Mouse (Mus musculus): ENCODE data around the gene Otoa. TPM values are rescaled to one million over a fixed set of nuclear protein-coding genes. Genes with fewer than 3 reads are reported as not detected.

Gene Otoa
- polyA plus RNA-seq, 1 experiment, result not detected

DNA sequence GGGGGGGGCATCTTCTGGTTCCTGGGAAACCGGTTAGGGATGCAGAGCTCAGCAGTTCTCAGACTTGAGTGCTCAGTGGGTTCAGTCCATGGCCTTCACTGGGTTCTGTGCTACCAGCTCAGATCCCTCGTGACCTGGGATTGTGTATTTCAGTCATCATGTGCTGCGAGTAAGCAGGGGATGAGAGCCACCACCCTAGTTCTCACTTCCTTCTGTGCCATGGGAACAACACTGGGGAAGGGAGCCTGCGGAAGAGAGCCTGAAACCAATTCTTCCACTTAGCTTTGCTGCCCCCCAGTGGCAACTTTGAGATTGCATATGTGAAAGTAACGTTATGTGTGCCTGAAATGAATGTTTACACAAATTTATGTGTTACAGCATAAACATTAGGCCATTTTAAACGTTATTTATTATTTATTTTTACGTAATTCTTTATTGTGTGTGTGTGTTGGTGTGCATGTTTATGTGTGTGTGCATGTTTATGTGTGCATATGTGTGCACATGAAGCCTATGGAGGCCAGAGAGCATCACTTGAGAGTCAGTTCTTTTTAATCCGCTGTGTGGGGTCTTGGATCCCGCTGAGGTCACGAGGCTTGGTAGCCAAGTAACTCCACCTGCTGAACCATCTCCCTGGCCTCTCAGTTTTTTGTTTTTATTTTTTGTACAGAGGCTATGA, 38.8 kb downstream of the Otoa start:
- TF ChIP-seq CTCF (IDR thresholded peaks at IDR 0.05; ENCODE audit: control insufficient read depth, insufficient read depth, low read length) (peak; percentile 68), POLR2A (IDR thresholded peaks at IDR 0.05; ENCODE audit: borderline replicate concordance, control insufficient read depth, low read depth, low read length) (no peak)
- no peaks in the 10 kb centered on the region; the same call in 1 of the 2 replicates for H3K4me1 ChIP-seq (ENCODE audit: control insufficient read depth, insufficient read depth, low read length)
- no peak overlapping the region for H3K27ac ChIP-seq (ENCODE audit: control insufficient read depth, insufficient read depth, low read depth, low read length, poor library complexity)
- 14% methylated on average over 10 of the region's 10 CpGs for WGBS
- H3K4me3 ChIP-seq (replicated peaks; ENCODE audit: control insufficient read depth, low read depth, low read length), result no peak overlapping the region

DNA sequence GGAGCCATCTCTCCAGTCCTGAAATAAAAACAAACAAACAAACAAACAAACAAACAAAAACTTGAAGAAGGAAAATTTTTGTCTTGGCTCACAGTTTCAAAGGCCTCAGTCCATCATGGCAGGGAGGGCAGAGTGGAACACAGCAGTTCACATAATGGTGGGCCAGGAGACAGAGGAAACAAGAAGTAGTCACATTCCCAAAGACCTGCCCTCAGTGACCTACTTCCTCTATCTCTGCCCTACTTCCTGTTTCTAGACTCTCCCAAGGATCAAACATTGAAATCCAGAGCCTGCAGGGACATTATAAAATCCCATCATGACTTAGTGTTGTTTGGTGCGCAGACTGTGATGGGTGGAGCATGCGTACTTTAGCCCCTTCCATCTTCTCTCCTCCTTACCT, 49.4 kb downstream of the Otoa start:
- 83% methylated on average over 2 of the region's 2 CpGs for WGBS
- TF ChIP-seq POLR2A (IDR thresholded peaks at IDR 0.05; ENCODE audit: borderline replicate concordance, control insufficient read depth, low read depth, low read length) (no peak), CTCF (IDR thresholded peaks at IDR 0.05; ENCODE audit: control insufficient read depth, insufficient read depth, low read length) (no peak)
- Histone ChIP-seq H3K4me3 (replicated peaks; ENCODE audit: control insufficient read depth, low read depth, low read length) (no peak overlapping the region), H3K27ac (ENCODE audit: control insufficient read depth, insufficient read depth, low read depth, low read length, poor library complexity) (no peak overlapping the region), H3K4me1 (ENCODE audit: control insufficient read depth, insufficient read depth, low read length) (no peaks in the 10 kb centered on the region)

DNA sequence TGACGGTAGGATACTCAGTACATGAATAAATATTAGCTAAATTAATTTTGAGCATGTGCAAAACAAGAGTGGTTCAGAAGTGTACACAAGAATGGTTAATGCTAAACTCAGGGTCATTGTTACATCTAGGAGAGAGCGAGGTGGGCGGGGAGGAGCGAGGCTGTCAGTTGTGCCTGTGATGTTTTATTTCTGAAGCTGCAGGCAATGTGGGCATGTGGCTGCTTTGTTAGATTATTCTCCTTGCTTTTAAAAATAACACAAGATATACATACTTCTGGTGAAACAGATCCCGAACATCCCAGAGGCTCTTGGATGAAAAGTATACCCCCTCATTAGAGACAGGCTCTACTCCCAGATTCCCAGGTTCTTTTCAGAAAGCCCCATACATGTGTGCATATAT, 59.8 kb downstream of the Otoa start:
- no peak for TF ChIP-seq POLR2A (IDR thresholded peaks at IDR 0.05; ENCODE audit: borderline replicate concordance, control insufficient read depth, low read depth, low read length)
- no peak for TF ChIP-seq CTCF (IDR thresholded peaks at IDR 0.05; ENCODE audit: control insufficient read depth, insufficient read depth, low read length)
- no peak overlapping the region for H3K4me3 ChIP-seq (replicated peaks; ENCODE audit: control insufficient read depth, low read depth, low read length)
- 82% methylated on average over 5 of the region's 5 CpGs for WGBS
- no peaks in the 10 kb centered on the region for H3K4me1 ChIP-seq (ENCODE audit: control insufficient read depth, insufficient read depth, low read length)
- no peak overlapping the region for H3K27ac ChIP-seq (ENCODE audit: control insufficient read depth, insufficient read depth, low read depth, low read length, poor library complexity)

GRCm38 (mm10) chr7:121150662-121151061, 69.2 kb downstream of the Otoa start:
- no peaks in the 10 kb centered on the region for H3K4me1 ChIP-seq (ENCODE audit: control insufficient read depth, insufficient read depth, low read length)
- H3K27ac ChIP-seq (ENCODE audit: control insufficient read depth, insufficient read depth, low read depth, low read length, poor library complexity), result no peak overlapping the region
- 67% methylated on average over 5 of the region's 5 CpGs for WGBS
- no peak overlapping the region for H3K4me3 ChIP-seq (replicated peaks; ENCODE audit: control insufficient read depth, low read depth, low read length)
- TF ChIP-seq POLR2A (IDR thresholded peaks at IDR 0.05; ENCODE audit: borderline replicate concordance, control insufficient read depth, low read depth, low read length), result no peak
- TF ChIP-seq CTCF (IDR thresholded peaks at IDR 0.05; ENCODE audit: control insufficient read depth, insufficient read depth, low read length), result no peak

GRCm38 (mm10) chr7:121152186-121152585, 70.7 kb downstream of the Otoa start:
- H3K27ac ChIP-seq (ENCODE audit: control insufficient read depth, insufficient read depth, low read depth, low read length, poor library complexity), result no peak overlapping the region
- TF ChIP-seq CTCF (IDR thresholded peaks at IDR 0.05; ENCODE audit: control insufficient read depth, insufficient read depth, low read length), result no peak
- TF ChIP-seq POLR2A (IDR thresholded peaks at IDR 0.05; ENCODE audit: borderline replicate concordance, control insufficient read depth, low read depth, low read length), result no peak
- 78% methylated on average over 2 of the region's 2 CpGs for WGBS

DNA sequence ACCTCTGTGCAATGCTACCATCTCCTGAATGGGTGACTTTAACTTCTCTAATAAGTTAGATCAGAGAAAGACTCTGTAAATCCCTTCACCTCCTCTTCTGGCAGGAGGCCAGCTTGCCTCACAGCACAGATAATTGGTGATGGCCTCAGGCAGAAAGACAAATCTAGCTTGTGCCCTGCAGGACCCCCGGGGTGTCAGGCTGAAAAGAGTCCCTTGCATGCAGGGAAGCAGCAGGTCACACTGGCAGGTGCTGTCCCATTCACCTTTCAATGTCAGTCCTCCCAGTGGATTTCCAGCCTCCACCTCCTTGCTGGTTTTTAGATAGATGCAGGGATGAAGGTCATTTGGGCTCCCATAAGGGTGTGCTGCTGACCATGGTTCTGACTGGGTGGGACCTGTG, 84.2 kb downstream of the Otoa start:
- no peaks in the 10 kb centered on the region for H3K4me1 ChIP-seq (ENCODE audit: control insufficient read depth, insufficient read depth, low read length)
- WGBS, result 58% methylated on average over 1 of the region's 1 CpGs
- H3K4me3 ChIP-seq (replicated peaks; ENCODE audit: control insufficient read depth, low read depth, low read length), result no peak overlapping the region
- no peak overlapping the region for H3K27ac ChIP-seq (ENCODE audit: control insufficient read depth, insufficient read depth, low read depth, low read length, poor library complexity)
- TF ChIP-seq CTCF (IDR thresholded peaks at IDR 0.05; ENCODE audit: control insufficient read depth, insufficient read depth, low read length) (no peak), POLR2A (IDR thresholded peaks at IDR 0.05; ENCODE audit: borderline replicate concordance, control insufficient read depth, low read depth, low read length) (no peak)

More at GRCm38 (mm10) chr7:121152186-121152585, 70.7 kb downstream of the Otoa start:
- H3K4me3 ChIP-seq (replicated peaks; ENCODE audit: control insufficient read depth, low read depth, low read length), result no peak overlapping the region
- no peaks in the 10 kb centered on the region for H3K4me1 ChIP-seq (ENCODE audit: control insufficient read depth, insufficient read depth, low read length)

- Histone ChIP-seq H3K4me3 (replicated peaks; ENCODE audit: control insufficient read depth, low read depth, low read length) (no peak overlapping the region), H3K27ac (ENCODE audit: control insufficient read depth, insufficient read depth, low read depth, low read length, poor library complexity) (no peak overlapping the region), H3K4me1 (ENCODE audit: control insufficient read depth, insufficient read depth, low read length) (no peaks in the 10 kb centered on the region)
- TF ChIP-seq CTCF (IDR thresholded peaks at IDR 0.05; ENCODE audit: control insufficient read depth, insufficient read depth, low read length) (no peak), POLR2A (IDR thresholded peaks at IDR 0.05; ENCODE audit: borderline replicate concordance, control insufficient read depth, low read depth, low read length) (no peak)
- WGBS, result 6% methylated on average over 6 of the region's 6 CpGs
These were observed 90.4 kb downstream of the Otoa start for GRCm38 (mm10) chr7:121171888-121172287.

DNA sequence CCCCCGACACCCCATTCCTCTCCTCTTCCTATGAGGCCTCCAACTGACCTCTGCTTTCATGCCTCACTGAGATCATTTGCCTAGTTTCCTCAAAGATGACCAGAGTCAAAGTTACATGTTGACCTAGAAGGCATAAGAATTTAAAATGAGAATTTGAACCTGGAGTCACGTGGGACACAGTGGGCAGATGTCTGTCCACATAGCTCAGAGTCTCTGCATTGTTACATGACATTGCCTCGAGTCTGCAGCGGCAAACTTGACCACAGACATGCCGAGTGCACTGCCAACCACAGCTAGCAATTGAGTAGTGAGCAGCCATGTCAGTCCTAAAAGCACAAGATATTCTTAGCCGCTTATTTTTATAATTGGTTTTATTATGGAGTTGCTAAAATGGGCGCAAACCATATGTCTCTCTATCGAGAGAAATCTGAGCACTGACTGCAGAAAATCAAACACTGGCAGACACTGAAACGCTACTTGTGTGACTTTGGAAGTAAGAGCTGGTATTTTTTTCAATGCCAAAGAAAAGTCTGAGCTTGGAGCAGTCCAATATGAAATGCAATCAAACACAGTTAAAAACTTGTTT, 105.8 kb downstream of the Otoa start:
- WGBS, result 72% methylated on average over 9 of the region's 9 CpGs

More for the DNA sequence above, 105.8 kb downstream of the Otoa start:
- no peak overlapping the region for H3K4me3 ChIP-seq (replicated peaks; ENCODE audit: control insufficient read depth, low read depth, low read length)
- H3K4me1 ChIP-seq (ENCODE audit: control insufficient read depth, insufficient read depth, low read length), result no peaks in the 10 kb centered on the region
- no peak for TF ChIP-seq CTCF (IDR thresholded peaks at IDR 0.05; ENCODE audit: control insufficient read depth, insufficient read depth, low read length)
- no peak for TF ChIP-seq POLR2A (IDR thresholded peaks at IDR 0.05; ENCODE audit: borderline replicate concordance, control insufficient read depth, low read depth, low read length)
- no peak overlapping the region for H3K27ac ChIP-seq (ENCODE audit: control insufficient read depth, insufficient read depth, low read depth, low read length, poor library complexity)
